Mouse (Mus musculus) pancreas, adult 10 weeks (tissue): ENCODE data around the gene Acvr1b. TPM values are rescaled to one million over a fixed set of nuclear protein-coding genes. Genes with fewer than 3 reads are reported as not detected.

Experiments
- polyA plus RNA-seq: library from polyadenylated mRNA; stranded (reverse); fragments of 350-450 nt; fragmentation: Illumina TruSeq; extraction: RNeasy Lipid Tissue Mini Kit (QIAGEN cat#74804); gene quantifications from one replicate; pipeline ENCODE4 v1.2.3, GENCODE M21; 2015; ENCODE audit warnings: low read depth, low replicate concordance; ENCODE audit not compliant: insufficient read depth

Acvr1b gene
- polyA plus RNA-seq: 3.4 TPM

DNA sequence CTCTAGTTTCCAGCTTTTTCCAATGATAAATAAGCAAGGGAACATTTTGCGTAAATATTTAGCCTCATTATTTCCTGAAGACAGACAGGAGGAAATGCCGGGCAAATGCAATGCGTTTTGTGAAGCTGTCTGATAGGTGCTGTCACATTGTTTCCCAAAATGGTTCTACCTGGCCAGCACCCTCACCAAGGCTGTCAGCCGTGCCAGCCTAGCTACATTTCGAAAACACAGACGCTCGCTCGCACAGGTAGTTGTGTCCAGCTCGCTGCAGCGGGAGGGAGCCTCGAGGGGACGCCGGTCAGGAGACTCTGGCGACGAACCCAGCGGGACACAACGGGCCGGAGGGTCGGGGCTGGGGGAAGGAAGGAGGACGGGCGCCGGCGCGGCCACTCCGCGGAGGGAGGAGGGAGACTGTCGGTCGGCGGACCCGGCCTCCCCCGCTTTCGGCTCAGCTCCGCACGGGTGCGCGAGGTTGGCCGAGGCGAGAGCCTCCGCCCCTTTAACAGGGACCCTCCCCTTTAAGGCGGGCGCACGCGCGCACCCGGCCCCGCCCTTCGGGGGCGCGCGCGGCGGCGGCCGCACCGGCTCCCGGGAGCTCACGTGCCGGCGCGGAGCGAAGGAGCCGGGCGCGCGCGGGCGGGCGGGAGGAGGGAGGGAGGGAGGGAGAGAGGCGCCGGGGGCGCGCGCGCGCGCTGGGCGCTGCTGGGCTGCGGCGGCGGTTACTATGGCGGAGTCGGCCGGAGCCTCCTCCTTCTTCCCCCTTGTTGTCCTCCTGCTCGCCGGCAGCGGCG, at the start of gene Acvr1b:
Gene Acvr1b (plus strand): TSS at position 647 of the 791 bp plus-strand sequence.

DNA sequence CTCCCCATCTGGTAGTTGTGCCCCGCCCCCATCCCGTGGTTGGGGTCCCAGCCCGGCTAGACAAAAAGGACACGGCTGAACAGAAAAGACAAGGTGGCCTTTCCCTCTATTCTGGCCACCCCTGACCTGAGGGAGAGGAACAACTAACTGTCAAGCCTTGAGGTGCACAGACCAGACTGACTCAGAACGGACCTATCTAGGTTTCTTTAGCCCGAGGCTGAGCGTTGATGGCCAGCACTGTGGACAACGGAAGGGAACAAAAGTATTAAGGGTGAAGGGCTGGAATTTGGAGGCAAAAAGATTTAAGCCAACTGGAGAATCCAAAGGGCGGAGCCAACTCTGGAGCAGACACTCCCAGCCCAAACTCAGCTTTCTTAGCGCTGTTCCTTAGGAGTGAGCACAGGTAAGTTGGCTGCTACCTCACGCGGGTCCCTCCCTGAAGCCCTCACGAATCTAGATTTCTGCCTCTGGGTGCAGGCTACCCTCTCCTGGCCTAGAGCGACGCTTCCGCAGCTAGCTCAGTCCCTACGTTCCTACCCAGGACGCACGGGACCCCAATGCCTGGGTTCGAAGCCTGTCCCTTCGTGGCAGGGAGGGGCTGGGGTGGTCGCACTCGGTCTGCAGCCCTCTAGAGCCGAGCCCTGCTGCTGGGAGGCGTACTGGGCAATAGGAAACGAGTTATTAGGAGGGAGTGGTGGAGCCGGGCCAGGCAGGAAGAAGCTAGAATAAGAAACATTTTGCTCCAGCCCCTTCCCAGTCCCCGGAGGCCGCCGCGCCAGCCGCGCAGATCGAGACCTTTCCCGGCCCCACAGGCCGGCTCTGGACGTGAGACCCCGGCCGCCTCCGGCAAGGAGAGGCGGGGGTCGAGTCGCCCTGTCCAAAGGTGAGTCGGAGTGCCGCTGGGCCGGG, 45.4 kb upstream of the Acvr1b start, which contains the start of gene Acvrl1:
Gene Acvrl1 (plus strand): TSS at position 342 of the 909 bp plus-strand sequence.

DNA sequence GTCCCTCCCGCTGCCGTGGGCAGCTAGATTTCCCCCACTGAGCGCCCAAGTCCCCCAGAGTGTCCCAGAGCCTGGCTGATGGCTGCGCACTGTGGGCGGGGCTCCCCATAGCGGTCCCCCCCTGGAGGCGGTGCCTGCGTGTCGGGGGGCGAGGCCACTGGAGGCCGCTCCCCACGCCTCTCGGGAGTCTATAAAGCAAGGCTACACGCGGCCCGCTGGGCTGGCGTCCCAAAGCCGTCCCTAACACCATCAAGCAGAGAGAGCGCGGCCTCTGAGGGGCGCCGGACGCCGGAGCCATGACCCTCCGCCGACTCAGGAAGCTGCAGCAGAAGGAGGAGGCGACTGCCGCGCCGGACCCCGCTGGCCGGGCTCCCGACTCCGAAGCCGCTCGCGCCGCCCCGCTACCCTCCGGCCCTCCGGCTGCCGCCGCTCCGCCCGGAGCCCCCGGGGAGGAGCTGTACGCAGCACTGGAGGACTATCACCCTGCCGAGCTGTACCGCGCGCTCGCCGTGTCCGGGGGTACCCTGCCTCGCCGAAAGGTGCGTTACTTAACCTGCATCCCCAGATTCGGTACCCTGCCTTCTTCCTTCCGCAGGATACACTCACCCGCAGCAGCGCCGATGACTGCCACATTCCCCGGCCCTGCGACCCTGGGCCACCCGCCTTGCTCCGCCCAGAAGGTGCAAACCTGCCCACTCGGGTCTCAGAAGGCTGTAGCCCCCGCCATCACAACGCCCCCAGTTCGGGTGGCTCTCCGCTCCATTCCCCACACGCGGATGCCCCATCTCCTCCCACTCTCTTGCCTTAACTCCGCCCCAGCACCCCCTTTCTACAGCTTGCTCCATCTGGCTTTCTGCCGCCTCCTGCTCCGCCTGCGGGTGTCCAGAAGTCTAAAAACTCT, 50.4 kb downstream of the Acvr1b start, which contains the start of gene Grasp:
Gene Grasp (plus strand): TSS at position 183 of the 901 bp plus-strand sequence.

DNA sequence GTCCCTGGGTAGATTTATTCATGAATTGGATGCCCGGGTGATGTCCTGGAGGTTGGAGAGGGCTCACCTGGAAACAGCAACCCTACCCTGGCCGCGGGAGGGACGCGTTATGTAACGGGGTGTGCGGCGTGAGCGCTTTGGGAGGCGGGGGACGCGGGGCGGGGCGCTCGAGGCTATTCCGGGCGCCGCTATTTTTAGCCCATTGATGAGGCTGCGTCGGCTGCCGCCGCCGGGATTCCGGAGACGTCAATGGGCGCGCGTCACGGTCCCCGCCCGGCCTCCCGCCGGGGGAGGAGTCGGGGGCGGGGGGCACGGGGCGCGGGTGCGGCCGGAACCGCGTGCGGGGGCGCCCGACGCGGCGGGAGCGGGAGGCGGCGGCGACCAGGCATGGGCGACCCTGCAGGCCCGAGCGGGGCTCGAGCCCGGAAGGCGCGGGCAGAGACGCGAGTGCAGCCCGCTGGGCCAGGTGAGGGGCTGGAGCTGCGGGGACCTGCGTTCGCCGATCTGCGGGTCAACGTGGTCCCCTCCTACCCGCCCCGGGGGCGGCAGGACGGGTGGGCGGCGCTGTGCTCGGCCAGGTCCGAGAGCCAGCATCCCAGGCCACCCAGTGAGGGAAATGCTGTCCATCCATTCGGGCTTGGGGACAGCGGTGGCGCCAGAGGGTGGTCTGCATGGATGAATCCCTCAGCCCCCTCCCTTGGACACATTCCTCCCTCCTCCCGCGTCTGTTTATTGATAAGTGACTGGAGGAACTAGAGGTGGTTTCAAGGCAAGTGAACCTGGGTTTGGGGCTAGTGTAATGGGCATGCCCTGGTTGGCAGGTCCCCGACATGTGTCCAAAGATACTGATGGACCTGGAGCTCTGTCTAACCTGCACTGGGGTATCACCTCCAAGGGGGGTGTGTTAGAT, 80.3 kb downstream of the Acvr1b start, which contains the start of gene Nr4a1:
Gene Nr4a1 (plus strand): TSS at position 384 of the 910 bp plus-strand sequence.

Other genes with a start within 250 kb of the Acvr1b start
- not detected for gene Gm47841, start 126.7 kb upstream of the Acvr1b start, polyA plus RNA-seq
- 1.6 TPM for gene Fignl2, start 95.5 kb upstream of the Acvr1b start, polyA plus RNA-seq
- not detected for gene Ankrd33, start 58.3 kb upstream of the Acvr1b start, polyA plus RNA-seq
- gene Acvrl1, start 45.5 kb upstream of the Acvr1b start, polyA plus RNA-seq: 20.3 TPM
- 6.4 TPM for gene Grasp, start 50.1 kb downstream of the Acvr1b start, polyA plus RNA-seq
- gene Nr4a1, start 80.2 kb downstream of the Acvr1b start, polyA plus RNA-seq: 23.3 TPM
- 5.2 TPM for gene Atg101, start 110.2 kb downstream of the Acvr1b start, polyA plus RNA-seq
- gene 6030408B16Rik, start 119.1 kb downstream of the Acvr1b start, polyA plus RNA-seq: 1.00 TPM
- 1.8 TPM for gene Krt80, start 196.1 kb downstream of the Acvr1b start, polyA plus RNA-seq
- 8.3 TPM for gene Krt7, start 237.0 kb downstream of the Acvr1b start, polyA plus RNA-seq